Mouse (Mus musculus) thymus, adult 2 months (tissue): ENCODE measurements at regions not wholly inside any gene's neighbourhood (a gene's known extent, or its start where the extent isn't known, plus 50 kb on each side); places are given as distances from the start of the nearest gene placed in this dataset.

Source experiments
- DNase-seq: peaks from one replicate; pipeline ENCODE4 v3.0.0; 2021
- H3K27ac ChIP-seq: fragments of 200-500 bp; 2 replicates; pipeline ENCODE4 v1.5.1; 2012; ENCODE audit warnings: low read length, control low read depth; ENCODE audit not compliant: control insufficient read depth, insufficient read depth
- H3K27me3 ChIP-seq: fragments of 200-500 bp; 2 replicates; pipeline ENCODE4 v1.6.1; 2012; ENCODE audit warnings: mild to moderate bottlenecking, low read length, moderate library complexity, mixed read lengths; ENCODE audit not compliant: control insufficient read depth, insufficient read depth
- H3K36me3 ChIP-seq: fragments of 200-500 bp; 2 replicates; pipeline ENCODE4 v1.6.1; 2012; ENCODE audit warnings: mild to moderate bottlenecking, low read length, moderate library complexity; ENCODE audit not compliant: control insufficient read depth, insufficient read depth
- H3K4me1 ChIP-seq: fragments of 200-500 bp; replicated peaks from 2 replicates; pipeline ENCODE4 v1.6.1; 2012; ENCODE audit warnings: low read length; ENCODE audit not compliant: control insufficient read depth, insufficient read depth
- H3K4me3 ChIP-seq: fragments of 200-500 bp; 2 replicates; pipeline ENCODE4 v1.5.1; 2012; ENCODE audit warnings: mild to moderate bottlenecking, low read length, control low read depth, moderate library complexity; ENCODE audit not compliant: control insufficient read depth, insufficient read depth
- CTCF ChIP-seq: fragments of 200-500 bp; IDR thresholded peaks from 2 replicates; pipeline ENCODE4 v1.5.1; 2012; ENCODE audit warnings: mild to moderate bottlenecking, control low read depth, low read length, moderate library complexity, borderline replicate concordance; ENCODE audit not compliant: control insufficient read depth, poor library complexity, insufficient read depth; ENCODE audit errors: extremely low read depth
- POLR2A ChIP-seq: fragments of 200-500 bp; IDR thresholded peaks from 2 replicates; pipeline ENCODE4 v1.6.1; 2012; ENCODE audit warnings: mild to moderate bottlenecking, low read length, control low read depth, moderate library complexity; ENCODE audit not compliant: control insufficient read depth, poor library complexity, insufficient read depth; ENCODE audit errors: extremely low read depth
- WGBS: fragments of 180-500 bp; shearing (Covaris S2); methylation state at CpG from one replicate; pipeline ENCODE4 v1.1.7; 2018; 5-methylcytosine and 5-hydroxymethylcytosine counted together

- no peaks in the 10 kb centered on the region for H3K36me3 ChIP-seq
- DNase-seq, result no peak
- H3K27ac ChIP-seq, result no peak overlapping the region
- WGBS, result 97% methylated on average over 2 of the region's 2 CpGs
- no peak overlapping the region for H3K4me3 ChIP-seq
- TF ChIP-seq POLR2A (no peak), CTCF (no peak)
- H3K4me1 ChIP-seq, result peaks cover 7% of the 10 kb centered on the region
- H3K27me3 ChIP-seq, result no peaks in the 10 kb centered on the region
Observed at GRCm38 (mm10) chr8:36029445-36029844, 263.9 kb downstream of the Gm19410 start.

DNA sequence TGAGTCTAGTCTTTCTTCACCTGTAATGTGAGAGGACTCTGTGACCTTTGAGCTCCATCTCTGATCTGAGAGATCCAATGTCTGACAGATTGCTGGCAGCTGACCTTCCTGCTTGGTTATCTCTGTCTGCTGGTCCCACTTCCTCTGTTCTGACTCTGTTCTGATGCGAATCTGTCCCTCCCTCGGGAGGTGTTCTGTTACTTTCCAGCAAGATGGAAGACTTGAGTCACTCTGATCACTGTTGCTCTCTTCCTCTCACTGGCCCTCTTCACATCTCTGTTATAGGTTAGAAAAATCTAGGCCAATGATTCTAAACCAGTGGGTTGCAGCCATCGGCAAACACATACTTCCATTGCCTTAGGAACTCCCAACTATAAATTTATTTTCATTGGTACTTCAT lies 264.6 kb downstream of the Gm19410 start:
- Histone ChIP-seq H3K36me3 (no peaks in the 10 kb centered on the region), H3K27me3 (no peaks in the 10 kb centered on the region), H3K27ac (no peak overlapping the region), H3K4me1 (peaks cover 7% of the 10 kb centered on the region), H3K4me3 (no peak overlapping the region)
- TF ChIP-seq POLR2A, result no peak
- TF ChIP-seq CTCF, result no peak
- 86% methylated on average over 3 of the region's 3 CpGs for WGBS
- no peak for DNase-seq

- no peak for DNase-seq
Observed at GRCm38 (mm10) chr8:36031966-36032719, 266.6 kb downstream of the Gm19410 start.

DNA sequence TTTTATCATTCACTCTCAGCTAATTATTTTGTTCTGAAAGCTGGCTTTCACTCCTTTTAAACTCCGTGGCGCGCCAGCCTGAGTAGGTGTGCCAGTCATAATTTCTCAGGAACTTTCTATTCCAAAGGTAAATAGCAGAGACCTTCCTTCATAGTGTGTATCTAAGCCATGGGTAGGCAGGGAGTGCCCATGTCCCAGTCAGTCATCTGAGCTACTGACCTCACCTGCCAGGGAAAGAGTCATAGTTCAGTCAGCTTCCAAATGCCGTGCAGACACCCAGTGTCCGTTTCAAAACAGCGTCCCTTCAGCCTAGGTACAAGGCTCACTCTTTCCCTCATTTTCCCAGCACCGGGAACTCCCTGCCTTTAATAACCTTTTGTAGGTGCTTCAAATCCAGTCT lies 269.7 kb downstream of the Gm19410 start:
- Histone ChIP-seq H3K27ac (no peak overlapping the region), H3K4me3 (no peak overlapping the region), H3K4me1 (peaks cover 6% of the 10 kb centered on the region), H3K27me3 (no peaks in the 10 kb centered on the region), H3K36me3 (no peaks in the 10 kb centered on the region)
- DNase-seq, result no peak
- TF ChIP-seq POLR2A (no peak), CTCF (no peak)
- 95% methylated on average over 7 of the region's 7 CpGs for WGBS

More at GRCm38 (mm10) chr8:36031966-36032719, 266.6 kb downstream of the Gm19410 start:
- no peaks in the 10 kb centered on the region for H3K36me3 ChIP-seq
- WGBS, result 92% methylated on average over 10 of the region's 10 CpGs
- peaks cover 10% of the 10 kb centered on the region for H3K4me1 ChIP-seq
- H3K27me3 ChIP-seq, result no peaks in the 10 kb centered on the region
- H3K4me3 ChIP-seq, result no peak overlapping the region
- H3K27ac ChIP-seq, result no peak overlapping the region
- TF ChIP-seq POLR2A (no peak), CTCF (no peak)

GRCm38 (mm10) chr8:36036271-36036670 lies 270.7 kb downstream of the Gm19410 start:
- peaks cover 8% of the 10 kb centered on the region for H3K4me1 ChIP-seq
- TF ChIP-seq CTCF (no peak), POLR2A (no peak)
- H3K27ac ChIP-seq, result no peak overlapping the region; the same call in 1 of the 2 replicates
- no peak overlapping the region for H3K4me3 ChIP-seq
- H3K36me3 ChIP-seq, result no peaks in the 10 kb centered on the region
- H3K27me3 ChIP-seq, result no peaks in the 10 kb centered on the region
- peak; percentile 57 for DNase-seq
- 21% methylated on average over 6 of the region's 6 CpGs for WGBS

- TF ChIP-seq CTCF, result no peak
- no peak for TF ChIP-seq POLR2A
- H3K27me3 ChIP-seq, result no peaks in the 10 kb centered on the region
- peak; percentile 76 for DNase-seq
Observed at GRCm38 (mm10) chr8:36041222-36041864, 275.8 kb downstream of the Gm19410 start.

GRCm38 (mm10) chr8:36042594-36042993 lies 277.0 kb downstream of the Gm19410 start:
- H3K4me1 ChIP-seq, result peaks cover 18% of the 10 kb centered on the region
- no peaks in the 10 kb centered on the region for H3K36me3 ChIP-seq
- no peak overlapping the region for H3K4me3 ChIP-seq
- DNase-seq, result no peak
- WGBS, result 25% methylated on average over 4 of the region's 4 CpGs
- TF ChIP-seq CTCF, result no peak
- TF ChIP-seq POLR2A, result no peak
- H3K27me3 ChIP-seq, result no peaks in the 10 kb centered on the region
- H3K27ac ChIP-seq, result no peak overlapping the region

More at GRCm38 (mm10) chr8:36041222-36041864, 275.8 kb downstream of the Gm19410 start:
- Histone ChIP-seq H3K4me1 (peaks cover 15% of the 10 kb centered on the region), H3K36me3 (no peaks in the 10 kb centered on the region), H3K4me3 (no peak overlapping the region), H3K27ac (peak overlapping the region; percentile 86)
- WGBS, result 22% methylated on average over 6 of the region's 6 CpGs
